Mouse (Mus musculus) liver, postnatal 0 days (tissue): ENCODE data around the gene Tlr13. TPM values are rescaled to one million over a fixed set of nuclear protein-coding genes. Genes with fewer than 3 reads are reported as not detected.

ENCODE experiments used
- ATAC-seq: fragments of 200-750 bp; cut with Nextera tagmentation; 2 replicates; pipeline ENCODE4 v1.8.0; 2017; ENCODE audit warnings: mild to moderate bottlenecking, moderate library complexity
- DNase-seq: peaks from one replicate; pipeline ENCODE4 v3.0.0-alpha.2; 2016
- H3K27ac ChIP-seq: fragments of 300-500 bp; sonication (generic); 2 replicates; pipeline ENCODE4 v1.5.1; 2014; ENCODE audit warnings: antibody characterized with exemption, moderate library complexity, mild to moderate bottlenecking, low read depth
- H3K27me3 ChIP-seq: fragments of 300-500 bp; sonication (generic); 2 replicates; pipeline ENCODE4 v1.6.1; 2014; ENCODE audit warnings: low read length, control low read depth, mixed read lengths; ENCODE audit not compliant: insufficient read depth
- H3K36me3 ChIP-seq: fragments of 300-500 bp; sonication (generic); replicated peaks from 2 replicates; pipeline ENCODE4 v1.6.1; 2014; ENCODE audit warnings: mild to moderate bottlenecking, control low read depth, low read length, moderate library complexity, mixed read lengths; ENCODE audit not compliant: insufficient read depth
- H3K4me1 ChIP-seq: fragments of 300-500 bp; sonication (generic); 2 replicates; pipeline ENCODE4 v1.6.1; 2014; ENCODE audit warnings: antibody characterized with exemption, mild to moderate bottlenecking, control low read depth; ENCODE audit not compliant: insufficient read depth
- H3K4me2 ChIP-seq: fragments of 300-500 bp; sonication (generic); 2 replicates; pipeline ENCODE4 v1.6.1; 2014; ENCODE audit warnings: low read depth, mild to moderate bottlenecking, low read length, moderate library complexity, mixed read lengths
- H3K4me3 ChIP-seq: fragments of 300-500 bp; sonication (generic); 2 replicates; pipeline ENCODE4 v1.5.1; 2014; ENCODE audit warnings: low read depth, low read length
- H3K9ac ChIP-seq: fragments of 300-500 bp; sonication (generic); replicated peaks from 2 replicates; pipeline ENCODE4 v1.6.1; 2014; ENCODE audit warnings: mild to moderate bottlenecking, moderate library complexity
- H3K9me3 ChIP-seq: fragments of 300-500 bp; sonication (generic); 2 replicates; pipeline ENCODE4 v1.6.1; 2016; ENCODE audit warnings: mild to moderate bottlenecking, control low read depth, low read length, mixed read lengths
- CTCF ChIP-seq: sonication (generic); IDR thresholded peaks from 2 replicates; pipeline ENCODE4 v1.5.1; 2016; ENCODE audit warnings: antibody characterized with exemption, low read depth
- EP300 ChIP-seq: IDR thresholded peaks from 2 replicates; pipeline ENCODE4 v1.6.1; 2016; ENCODE audit warnings: antibody characterized with exemption, low read depth, mild to moderate bottlenecking
- WGBS: fragments of 180-500 bp; shearing (Covaris S2); extraction: QIAGEN DNeasy Blood & Tissue Kit; methylation state at CpG from one replicate; pipeline ENCODE4 v1.1.7; 2014; ENCODE audit not compliant: insufficient replicate concordance; 5-methylcytosine and 5-hydroxymethylcytosine counted together
- polyA plus RNA-seq: library from polyadenylated mRNA; unstranded; fragments of >200 nt; fragmentation: Nextera tagmentation; extraction: Ambion mirVana; gene quantifications from 2 replicates; pipeline ENCODE4 v1.2.1, GENCODE M21; 2015

Tlr13 gene
- polyA plus RNA-seq, 1 experiment from 2014 or later: 1.5 TPM

DNA sequence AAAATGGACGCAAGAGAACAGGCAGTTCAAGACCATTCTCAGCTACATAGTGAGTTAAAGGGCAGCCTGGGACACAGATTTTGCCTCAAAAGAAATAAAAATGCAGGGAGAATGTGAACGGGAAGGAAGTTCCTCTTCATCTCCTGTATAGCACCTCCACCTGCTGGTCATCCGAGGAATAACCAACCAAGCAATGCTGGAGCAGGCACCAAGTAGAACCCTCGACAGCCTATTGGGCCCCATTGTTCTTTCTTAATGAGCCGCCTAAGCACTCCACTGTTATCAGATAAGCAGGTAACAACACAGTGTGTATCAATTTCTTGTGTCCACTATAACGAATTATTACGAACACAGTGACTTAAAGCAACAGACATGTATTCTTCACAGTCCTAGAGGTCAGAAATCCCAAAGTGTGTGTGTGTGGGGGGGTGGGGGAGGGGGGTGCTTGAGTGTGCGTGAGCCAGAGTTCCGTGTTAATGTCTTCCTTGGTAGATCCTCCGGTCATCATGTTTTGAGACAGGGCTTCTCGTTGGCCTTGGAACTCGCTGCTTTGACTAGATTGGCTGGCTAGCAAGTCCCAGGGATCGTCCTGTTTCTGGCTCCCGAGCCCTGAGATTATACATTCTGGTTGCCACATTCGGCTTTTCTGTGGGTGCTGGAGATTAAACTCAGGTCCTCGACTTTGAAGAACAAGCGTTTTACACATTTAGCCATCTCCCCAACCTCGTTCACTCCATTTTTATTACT lies 28.3 kb downstream of the Tlr13 start:
- Histone ChIP-seq H3K27me3 (no peaks in the 10 kb centered on the region), H3K4me2 (peak overlapping the region; percentile 67), H3K4me1 (no peaks in the 10 kb centered on the region), H3K4me3 (peak overlapping the region; percentile 32), H3K9me3 (no peaks in the 10 kb centered on the region), H3K9ac (no peak overlapping the region), H3K27ac (peak overlapping the region; percentile 11; the same call in 1 of the 2 replicates), H3K36me3 (no peaks in the 10 kb centered on the region)
- ATAC-seq (peak; percentile 83), DNase-seq (peak; percentile 74)
- 17% methylated on average over 18 of the region's 18 CpGs for WGBS
- TF ChIP-seq EP300 (no peak), CTCF (peak; percentile 84)

DNA sequence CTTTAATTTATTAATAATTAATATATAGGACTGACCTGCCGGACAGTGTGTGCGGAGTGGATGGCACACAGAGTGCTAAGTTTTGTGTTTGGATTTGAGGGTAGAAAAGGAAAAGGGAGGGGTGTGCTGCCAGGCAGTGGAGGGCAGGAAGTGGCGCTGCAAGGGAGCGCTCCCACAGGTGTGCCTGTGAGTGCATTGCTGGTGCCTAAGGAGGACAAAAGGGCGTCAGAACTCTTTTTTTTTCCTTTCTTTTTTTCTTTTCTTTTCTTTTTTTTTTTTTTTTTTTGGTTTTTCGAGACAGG lies 28.8 kb downstream of the Tlr13 start:
- no peaks in the 10 kb centered on the region for H3K27me3 ChIP-seq
- H3K4me2 ChIP-seq: peak overlapping the region; percentile 67
- no peaks in the 10 kb centered on the region for H3K9me3 ChIP-seq
- peak overlapping the region; percentile 32 for H3K4me3 ChIP-seq
- H3K36me3 ChIP-seq: no peaks in the 10 kb centered on the region
- ATAC-seq: no peak; the same call in 1 of the 2 replicates
- peak overlapping the region; percentile 11; the same call in 1 of the 2 replicates for H3K27ac ChIP-seq
- no peak overlapping the region for H3K9ac ChIP-seq
- DNase-seq: no peak
- TF ChIP-seq CTCF (no peak), EP300 (no peak)
- WGBS: 54% methylated on average over 5 of the region's 6 CpGs
- no peaks in the 10 kb centered on the region for H3K4me1 ChIP-seq

DNA sequence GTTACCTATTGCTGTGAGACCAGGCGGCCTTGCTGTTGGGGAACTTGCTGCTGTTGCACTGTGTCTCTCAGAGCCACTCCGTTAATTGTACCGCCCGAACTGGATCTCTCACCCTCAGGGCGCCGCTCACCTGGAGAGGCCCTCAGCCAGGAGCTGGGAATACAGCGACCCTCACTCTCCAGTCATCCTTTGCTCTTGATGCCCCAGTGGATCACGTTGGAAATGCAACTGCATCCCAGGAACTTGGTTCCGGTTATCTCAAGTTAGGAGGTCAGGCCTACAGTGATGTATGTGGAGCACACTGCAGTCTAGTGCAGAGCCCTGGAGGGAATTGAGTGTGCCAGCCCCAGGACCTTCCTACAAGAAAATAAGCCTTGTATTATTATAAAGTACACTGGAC lies 33.3 kb downstream of the Tlr13 start:
- Histone ChIP-seq H3K27me3 (no peaks in the 10 kb centered on the region), H3K4me3 (no peak overlapping the region), H3K9ac (no peak overlapping the region), H3K27ac (no peak overlapping the region), H3K36me3 (no peaks in the 10 kb centered on the region), H3K9me3 (no peaks in the 10 kb centered on the region), H3K4me1 (no peaks in the 10 kb centered on the region), H3K4me2 (no peak overlapping the region)
- ATAC-seq: no peak
- TF ChIP-seq EP300: no peak
- no peak for TF ChIP-seq CTCF
- DNase-seq: no peak
- WGBS: 68% methylated on average over 9 of the region's 9 CpGs

DNA sequence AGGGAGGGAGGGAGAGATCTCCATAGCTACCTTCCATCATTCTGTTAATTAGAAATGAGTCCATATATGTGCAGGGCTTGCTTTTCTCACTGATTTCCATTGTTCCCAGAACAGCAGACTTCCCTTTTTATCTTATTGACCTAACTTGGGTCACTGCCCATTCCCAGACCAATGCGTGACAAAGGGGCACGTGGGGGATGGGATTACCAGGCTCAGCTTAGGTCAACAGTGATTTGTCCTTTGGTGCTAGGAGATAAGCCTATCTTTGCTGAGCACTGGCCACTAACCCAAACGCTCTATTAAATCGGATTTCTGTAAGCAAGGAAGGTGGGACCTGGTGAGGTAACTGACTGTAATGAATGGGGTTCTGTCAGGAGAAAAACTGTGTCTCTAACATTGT lies 41.3 kb downstream of the Tlr13 start:
- Histone ChIP-seq H3K9ac (no peak overlapping the region), H3K4me1 (peaks cover 8% of the 10 kb centered on the region), H3K9me3 (no peaks in the 10 kb centered on the region), H3K36me3 (no peaks in the 10 kb centered on the region), H3K27ac (no peak overlapping the region), H3K4me2 (no peak overlapping the region), H3K27me3 (no peaks in the 10 kb centered on the region), H3K4me3 (no peak overlapping the region)
- 40% methylated on average over 4 of the region's 4 CpGs for WGBS
- DNase-seq: peak; percentile 45
- no peak for ATAC-seq
- TF ChIP-seq EP300: no peak
- no peak for TF ChIP-seq CTCF

DNA sequence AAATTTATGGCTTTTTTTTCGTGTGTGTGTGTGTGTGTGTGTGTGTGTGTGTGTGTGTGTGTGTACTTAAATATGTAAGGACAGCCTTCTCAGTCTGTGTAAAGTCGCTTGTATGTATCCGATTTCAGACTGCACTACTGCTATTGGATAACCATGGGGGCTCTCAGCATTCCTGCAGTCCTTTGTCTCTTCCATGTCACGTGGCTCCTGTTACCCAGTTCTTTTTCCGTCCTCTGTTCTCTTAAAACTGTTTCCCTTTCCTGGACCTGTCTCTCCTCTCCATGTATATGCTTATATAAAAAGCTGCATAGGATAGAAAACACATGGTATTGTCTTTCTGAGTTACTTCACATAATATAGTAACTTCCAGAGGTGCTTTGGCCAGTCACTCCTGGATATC lies 42.7 kb downstream of the Tlr13 start:
- no peak for ATAC-seq

DNA sequence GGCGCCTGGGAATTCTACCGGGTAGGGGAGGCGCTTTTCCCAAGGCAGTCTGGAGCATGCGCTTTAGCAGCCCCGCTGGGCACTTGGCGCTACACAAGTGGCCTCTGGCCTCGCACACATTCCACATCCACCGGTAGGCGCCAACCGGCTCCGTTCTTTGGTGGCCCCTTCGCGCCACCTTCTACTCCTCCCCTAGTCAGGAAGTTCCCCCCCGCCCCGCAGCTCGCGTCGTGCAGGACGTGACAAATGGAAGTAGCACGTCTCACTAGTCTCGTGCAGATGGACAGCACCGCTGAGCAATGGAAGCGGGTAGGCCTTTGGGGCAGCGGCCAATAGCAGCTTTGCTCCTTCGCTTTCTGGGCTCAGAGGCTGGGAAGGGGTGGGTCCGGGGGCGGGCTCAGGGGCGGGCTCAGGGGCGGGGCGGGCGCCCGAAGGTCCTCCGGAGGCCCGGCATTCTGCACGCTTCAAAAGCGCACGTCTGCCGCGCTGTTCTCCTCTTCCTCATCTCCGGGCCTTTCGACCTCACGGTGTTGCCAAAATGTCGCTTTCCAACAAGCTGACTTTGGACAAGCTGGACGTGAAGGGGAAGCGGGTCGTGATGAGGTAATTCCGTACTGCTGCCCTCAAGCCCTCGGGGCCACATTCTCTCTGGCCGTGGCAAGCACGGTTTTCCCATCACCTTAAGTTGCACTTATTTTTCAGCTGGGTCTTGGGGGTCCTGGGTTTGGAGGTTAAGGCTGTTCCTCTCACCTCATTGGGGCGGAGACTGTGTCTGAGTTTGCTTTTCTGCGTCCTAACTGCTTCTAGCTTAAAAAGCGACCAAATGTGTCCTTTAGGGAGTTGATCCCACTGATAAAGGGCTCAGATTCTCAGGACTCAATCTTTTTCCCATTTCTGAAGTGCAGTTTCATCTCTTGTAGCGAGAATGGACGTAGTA lies 44.0 kb downstream of the Tlr13 start, which contains the start of gene Pgk1:
TSS of gene Pgk1 (plus strand) at position 388 of the 937 bp plus-strand sequence.
- Histone ChIP-seq H3K27ac (peak within 1 kb of the TSS; percentile 72), H3K4me2 (peak within 1 kb of the TSS; percentile 77), H3K9me3 (no peaks in the 10 kb centered on the region), H3K27me3 (no peaks in the 10 kb centered on the region), H3K4me1 (peaks cover 8% of the 10 kb centered on the region), H3K4me3 (peak within 1 kb of the TSS; percentile 47), H3K36me3 (peaks cover 4% of the 10 kb centered on the region; the same call in 1 of the 2 replicates), H3K9ac (peak within 1 kb of the TSS; percentile 64)
- DNase-seq (peak; percentile 90), ATAC-seq (peak; percentile 96)
- TF ChIP-seq CTCF (peak; percentile 18; the same call in 1 of the 2 replicates), EP300 (no peak)
- 13% methylated on average over 45 of the region's 55 CpGs for WGBS

More for the DNA sequence above, 42.7 kb downstream of the Tlr13 start:
- H3K4me1 ChIP-seq: peaks cover 8% of the 10 kb centered on the region
- H3K27ac ChIP-seq: peak overlapping the region; percentile 66
- no peak overlapping the region for H3K4me3 ChIP-seq
- 0 out of 2 replicates have a peak overlapping the region, but pooled peaks have one; percentile 72 for H3K4me2 ChIP-seq
- H3K9me3 ChIP-seq: no peaks in the 10 kb centered on the region
- DNase-seq: no peak
- no peaks in the 10 kb centered on the region for H3K27me3 ChIP-seq
- H3K9ac ChIP-seq: no peak overlapping the region
- WGBS: 48% methylated on average over 5 of the region's 5 CpGs
- H3K36me3 ChIP-seq: no peaks in the 10 kb centered on the region
- TF ChIP-seq CTCF: no peak
- TF ChIP-seq EP300: no peak
